ENCODE assay signal across 8 mouse cellular contexts in the genomic region with DNA sequence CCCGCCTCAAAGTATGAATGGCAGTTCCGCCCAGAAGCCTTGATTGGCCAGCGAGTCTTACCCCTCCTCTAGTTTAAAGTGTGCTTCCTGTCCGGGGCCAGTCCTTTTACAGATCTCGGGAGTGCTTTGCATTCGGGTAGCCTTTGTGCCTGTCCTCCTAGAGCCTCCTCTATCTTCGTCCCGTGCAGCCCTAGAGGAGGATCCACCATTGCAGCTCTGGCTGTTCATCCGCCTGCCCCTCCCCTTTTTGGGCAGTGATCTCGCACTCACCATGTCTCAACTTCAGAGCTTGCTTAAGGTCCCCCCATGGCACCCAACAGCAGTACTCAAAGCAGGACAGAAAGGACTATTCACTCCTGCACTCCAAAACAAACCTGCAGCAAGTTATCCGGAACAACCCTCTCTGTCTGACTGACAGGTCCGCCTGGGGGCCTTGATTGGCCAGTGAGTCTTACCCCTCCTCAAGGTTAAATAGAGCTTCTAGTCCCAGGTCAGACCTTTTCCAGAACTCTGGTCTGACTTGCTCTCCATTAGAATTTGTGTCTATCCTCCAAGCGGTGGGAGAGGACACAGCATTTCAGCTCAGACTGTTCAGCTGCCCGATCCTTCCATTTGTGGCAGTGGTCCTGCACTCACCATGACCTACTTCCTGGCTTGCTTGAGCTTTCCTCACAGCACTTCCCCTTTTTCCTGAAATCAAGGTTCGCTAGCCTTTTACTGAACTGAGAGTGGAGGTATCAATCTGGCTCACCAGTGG. TPM values are rescaled to one million over a fixed set of nuclear protein-coding genes. Genes with fewer than 3 reads are reported as not detected.
DNase-seq lines count a peak whose midpoint lies in the region; ATAC-seq and TF ChIP-seq lines count a peak whose summit lies in the region.

No protein-coding gene starts in this region.

- peak overlapping the region; percentile 94 for H3K4me2 ChIP-seq in CH12.LX (ENCODE audit: insufficient read depth, low read depth, poor library complexity, severe bottlenecking)
- peak overlapping the region; percentile 65 for H3K4me2 ChIP-seq in forebrain, embryonic 12.5 days
- peak overlapping the region; percentile 79 for H3K4me2 ChIP-seq in heart, embryonic 16.5 days (ENCODE audit: low read depth, low read length)
- H3K4me2 ChIP-seq in liver, embryonic 14.5 days (ENCODE audit: low read depth): peak overlapping the region; percentile 61
- peak overlapping the region; percentile 63 for H3K4me2 ChIP-seq in stomach, postnatal 0 days (replicated peaks; ENCODE audit: low read depth)

- WGBS in forebrain, embryonic 12.5 days: 4% methylated on average over 15 of the region's 15 CpGs
- 3% methylated on average over 15 of the region's 15 CpGs for WGBS in heart, embryonic 16.5 days
- WGBS in liver, embryonic 14.5 days (ENCODE audit: insufficient replicate concordance): under 1% methylated on average over 15 of the region's 15 CpGs
- 3% methylated on average over 15 of the region's 15 CpGs for WGBS in stomach, postnatal 0 days

- peak; percentile 68; the same call in 1 of the 2 replicates for TF ChIP-seq POLR2A in CH12.LX (IDR thresholded peaks at IDR 0.05; ENCODE audit: low read depth, low read length)

- TF ChIP-seq RAD21 in CH12.LX (IDR thresholded peaks at IDR 0.05; ENCODE audit: low read depth, low read length): no peak

- peak; percentile 82 for DNase-seq in CH12.LX (ENCODE audit: extremely low read depth)
- peak; percentile 32 for DNase-seq in c-Kit-positive CD71-positive TER-119-positive erythroid progenitor cells, embryonic 14.5 days (ENCODE audit: low spot score)
- DNase-seq in kidney, postnatal 25 days: peak; percentile 84 to 91
- peak; percentile 37 to 43 (median 41) for DNase-seq in liver, embryonic 14.5 days (ENCODE audit: low read depth in 3 of 3, low spot score in 3 of 3)
- peak; percentile 62 for DNase-seq in neural tube, embryonic 10.5 days (ENCODE audit: extremely low spot score, low spot score)
- DNase-seq in stomach, postnatal 0 days (ENCODE audit: low spot score): peak; percentile 63

- no peaks in the 10 kb centered on the region for H3K79me2 ChIP-seq in CH12.LX (replicated peaks; ENCODE audit: control insufficient read depth, extremely low read depth, insufficient read depth, poor library complexity, severe bottlenecking)

- peak overlapping the region; percentile 80 for H3K9ac ChIP-seq in CH12.LX (ENCODE audit: insufficient read depth, low read depth)
- H3K9ac ChIP-seq in forebrain, embryonic 12.5 days: peak overlapping the region; percentile 49
- peak overlapping the region; percentile 76 for H3K9ac ChIP-seq in heart, embryonic 16.5 days (ENCODE audit: low read length)
- peak overlapping the region; percentile 56 for H3K9ac ChIP-seq in liver, embryonic 14.5 days (replicated peaks)
- peak overlapping the region; percentile 63 for H3K9ac ChIP-seq in stomach, postnatal 0 days (ENCODE audit: low read length)

- H3K9me3 ChIP-seq in CH12.LX (replicated peaks; ENCODE audit: low read length): no peaks in the 10 kb centered on the region
- H3K9me3 ChIP-seq in forebrain, embryonic 12.5 days: no peaks in the 10 kb centered on the region
- no peaks in the 10 kb centered on the region for H3K9me3 ChIP-seq in heart, embryonic 16.5 days (replicated peaks; ENCODE audit: control insufficient read depth, low read length)
- no peaks in the 10 kb centered on the region for H3K9me3 ChIP-seq in liver, embryonic 14.5 days (ENCODE audit: control insufficient read depth, low read length)
- no peaks in the 10 kb centered on the region for H3K9me3 ChIP-seq in stomach, postnatal 0 days (ENCODE audit: control insufficient read depth, low read length)

- peak overlapping the region; percentile 50 to 72 (median 57) for H3K4me3 ChIP-seq in CH12.LX (replicated peaks in 1 of 3; ENCODE audit: low read depth in 2 of 3, low read length in 2 of 3, poor library complexity in 1 of 3)
- peak overlapping the region; percentile 41 for H3K4me3 ChIP-seq in forebrain, embryonic 12.5 days (replicated peaks)
- peak overlapping the region; percentile 67 for H3K4me3 ChIP-seq in heart, embryonic 16.5 days (ENCODE audit: low read length)
- peak overlapping the region; percentile 52 to 72 for H3K4me3 ChIP-seq in liver, embryonic 14.5 days (ENCODE audit: insufficient read depth in 1 of 2, low read depth in 2 of 2, low read length in 2 of 2)
- H3K4me3 ChIP-seq in stomach, postnatal 0 days (ENCODE audit: low read depth, low read length): peak overlapping the region; percentile 40

- in situ Hi-C loops in CH12.LX (cut with MboI; ENCODE audit: low pct_ligation_motif_present, low pct_unique_long_range_greater_than_20kb, low sequenced_read_pairs): loop anchor here (25.0 kb wide), 1 partner anchor 185 kb away; no protein-coding TSS in a partner anchor

- ATAC-seq in forebrain, embryonic 12.5 days (ENCODE audit: low FRiP score): peak; percentile 94
- peak; percentile 96 for ATAC-seq in heart, embryonic 16.5 days (replicated peaks; ENCODE audit: extremely low read depth, insufficient read depth, low FRiP score)
- ATAC-seq in liver, embryonic 14.5 days (ENCODE audit: insufficient read depth): peak; percentile 89
- ATAC-seq in stomach, postnatal 0 days (ENCODE audit: low FRiP score, low TSS enrichment): peak; percentile 97

- TF ChIP-seq EP300 in CH12.LX (IDR thresholded peaks at IDR 0.05; ENCODE audit: low read length): no peak
- TF ChIP-seq EP300 in liver, embryonic 14.5 days (IDR thresholded peaks at IDR 0.05; ENCODE audit: low read depth): no peak
- TF ChIP-seq EP300 in stomach, postnatal 0 days (optimal IDR thresholded peaks at IDR 0.05): no peak

- H3K36me3 ChIP-seq in CH12.LX (replicated peaks in 1 of 2; ENCODE audit: control insufficient read depth in 1 of 2, insufficient read depth in 1 of 2, low read length in 1 of 2): no peaks in the 10 kb centered on the region
- no peaks in the 10 kb centered on the region for H3K36me3 ChIP-seq in forebrain, embryonic 12.5 days (replicated peaks)
- H3K36me3 ChIP-seq in heart, embryonic 16.5 days (ENCODE audit: control insufficient read depth, insufficient read depth): no peaks in the 10 kb centered on the region
- H3K36me3 ChIP-seq in liver, embryonic 14.5 days (replicated peaks; ENCODE audit: control insufficient read depth, insufficient read depth, low read depth): no peaks in the 10 kb centered on the region
- H3K36me3 ChIP-seq in stomach, postnatal 0 days (ENCODE audit: control insufficient read depth, insufficient read depth, low read length): no peaks in the 10 kb centered on the region

- no peaks in the 10 kb centered on the region for H3K27me3 ChIP-seq in CH12.LX (replicated peaks)
- H3K27me3 ChIP-seq in forebrain, embryonic 12.5 days: no peaks in the 10 kb centered on the region
- no peaks in the 10 kb centered on the region for H3K27me3 ChIP-seq in heart, embryonic 16.5 days (ENCODE audit: control insufficient read depth, insufficient read depth, low read length)
- H3K27me3 ChIP-seq in liver, embryonic 14.5 days (ENCODE audit: control insufficient read depth, insufficient read depth, low read length): no peaks in the 10 kb centered on the region
- no peaks in the 10 kb centered on the region for H3K27me3 ChIP-seq in stomach, postnatal 0 days (ENCODE audit: control insufficient read depth, insufficient read depth, low read length)

- dilution Hi-C loops in CH12.LX (cut with MboI; ENCODE audit: extremely low pct_ligation_motif_present, extremely low pct_unique_long_range_greater_than_20kb, low sequenced_read_pairs): no loop called here

- no peaks in the 10 kb centered on the region for H3K4me1 ChIP-seq in CH12.LX (ENCODE audit: control insufficient read depth in 1 of 2, insufficient read depth in 2 of 2)
- H3K4me1 ChIP-seq in forebrain, embryonic 12.5 days: no peaks in the 10 kb centered on the region; the same call in 1 of the 2 replicates
- 0 out of 2 replicates have a peak, but pooled peaks cover 2% of the 10 kb centered on the region for H3K4me1 ChIP-seq in heart, embryonic 16.5 days (ENCODE audit: control insufficient read depth, insufficient read depth, low read length)
- H3K4me1 ChIP-seq in liver, embryonic 14.5 days (replicated peaks; ENCODE audit: control insufficient read depth in 2 of 2, insufficient read depth in 2 of 2, low read length in 1 of 2): peaks cover 0 to 5% of the 10 kb centered on the region in 2 experiments; a peak in 2 of 4 replicates
- H3K4me1 ChIP-seq in stomach, postnatal 0 days (replicated peaks; ENCODE audit: control insufficient read depth, insufficient read depth): no peaks in the 10 kb centered on the region

- H3K27ac ChIP-seq in CH12.LX (ENCODE audit: insufficient read depth, low read depth): peak overlapping the region; percentile 72
- H3K27ac ChIP-seq in forebrain, embryonic 12.5 days: peak overlapping the region; percentile 77
- H3K27ac ChIP-seq in heart, embryonic 16.5 days (ENCODE audit: low read length): peak overlapping the region; percentile 97
- no peak overlapping the region; the same call in none of the 2 replicates for H3K27ac ChIP-seq in liver, embryonic 14.5 days
- peak overlapping the region; percentile 88 for H3K27ac ChIP-seq in stomach, postnatal 0 days (replicated peaks)

- TF ChIP-seq CTCF in CH12.LX (conservative IDR thresholded peaks at IDR 0.05 in 1 of 2, IDR thresholded peaks at IDR 0.05 in 1 of 2; ENCODE audit: low read depth in 2 of 2, low read length in 2 of 2): no peak
- TF ChIP-seq CTCF in liver, embryonic 14.5 days (IDR thresholded peaks at IDR 0.05; ENCODE audit: low read depth): no peak
- TF ChIP-seq CTCF in stomach, postnatal 0 days (IDR thresholded peaks at IDR 0.05; ENCODE audit: low read depth): no peak

TF ChIP-seq in CH12.LX, 34 proteins besides CTCF, POLR2A, EP300 and RAD21 (continues in another document):
- TF ChIP-seq TBP (conservative IDR thresholded peaks at IDR 0.05; ENCODE audit: low read depth, low read length): peak; percentile 88
- peak; percentile 63 for TF ChIP-seq ELF1 (IDR thresholded peaks at IDR 0.05; ENCODE audit: low read depth, low read length)
- peak; percentile 49; the same call in 1 of the 2 replicates for TF ChIP-seq POLR2AphosphoS2 (IDR thresholded peaks at IDR 0.05; ENCODE audit: low read depth, low read length)
- TF ChIP-seq ZNF384 (IDR thresholded peaks at IDR 0.05; ENCODE audit: low read depth, low read length): no peak
- TF ChIP-seq ETS1 (conservative IDR thresholded peaks at IDR 0.05; ENCODE audit: low read depth, low read length): no peak
- TF ChIP-seq MAZ (IDR thresholded peaks at IDR 0.05; ENCODE audit: low read depth, low read length): no peak; the same call in 1 of the 2 replicates
- TF ChIP-seq KAT2A (IDR thresholded peaks at IDR 0.05; ENCODE audit: insufficient replicate concordance, low read length): no peak

RNA-seq across cellular contexts. Expression of gene Zfp825, which starts 28.9 kb away (rescaled TPM):
- total RNA-seq in CH12.LX (2012; rRNA removed) (7.4 and 9.0 TPM in 2 replicates), CH12.LX (2014; rRNA removed) (22.5 and 30.6 TPM in 2 replicates)
- 10.3 and 10.9 TPM in 2 replicates for polyA plus RNA-seq in CH12.LX (2012; ENCODE audit: insufficient read length, low read depth)
- 19.5 and 20.4 TPM in 2 replicates for polyA plus RNA-seq in forebrain, embryonic 12.5 days (2016; fragmentation: Nextera tagmentation; extraction: Ambion mirVana)
- 15.0 and 18.3 TPM in 2 replicates for polyA plus RNA-seq in heart, embryonic 16.5 days (2015; fragmentation: Nextera tagmentation; extraction: Ambion mirVana)
- polyA plus RNA-seq in liver, embryonic 14.5 days (2012; rRNA removed): 1.7 and 3.5 TPM in 2 replicates
- polyA plus RNA-seq in liver, embryonic 14.5 days (2014; fragmentation: Nextera tagmentation; extraction: Ambion mirVana): 7.8 and 8.0 TPM in 2 replicates
- 10.6 and 10.7 TPM in 2 replicates for polyA plus RNA-seq in stomach, postnatal 0 days (2015; fragmentation: Nextera tagmentation; extraction: Ambion mirVana)

Comparison
In these comparisons a context has a peak if more than half of its experiments do, and no peak if none do; other contexts are left out.
1. DNase-seq: peak in every context shown above with its lines; median percentile 88 in kidney, postnatal 25 days; 82 in CH12.LX; 63 in stomach, postnatal 0 days; 62 in neural tube, embryonic 10.5 days; 41 in liver, embryonic 14.5 days; 32 in c-Kit-positive CD71-positive TER-119-positive erythroid progenitor cells, embryonic 14.5 days.